Mouse (Mus musculus) MEL (cell line): ENCODE results near the gene Insyn1. TPM values are rescaled to one million over a fixed set of nuclear protein-coding genes. Genes with fewer than 3 reads are reported as not detected.

Experiments
- DNase-seq: peaks from one replicate; pipeline ENCODE4 v3.0.0; 2011; ENCODE audit warnings: low read depth, low spot score
- H3K27ac ChIP-seq: 2 replicates; pipeline ENCODE4 v1.5.1; 2012; ENCODE audit warnings: low read depth, mild to moderate bottlenecking, control low read depth, low read length, moderate library complexity; ENCODE audit not compliant: control insufficient read depth
- H3K27me3 ChIP-seq, 2 experiments: fragments of 150-350 bp in 1 of 2; sonication (generic) in 1 of 2; 2 replicates each; pipeline ENCODE4 v1.6.1; 2012; ENCODE audit warnings: low read length in 2 of 2, mild to moderate bottlenecking in 2 of 2, improper control_type of control experiment in 1 of 2, moderate library complexity in 1 of 2; ENCODE audit not compliant: insufficient read depth in 2 of 2, control insufficient read depth in 1 of 2
- H3K36me3 ChIP-seq, 2 experiments: 2 replicates each; pipeline ENCODE4 v1.6.1; 2012 to 2014; ENCODE audit warnings: low read length in 2 of 2, improper control_type of control experiment in 1 of 2, inconsistent platforms in 1 of 2, mild to moderate bottlenecking in 1 of 2; ENCODE audit not compliant: insufficient read depth in 2 of 2, control insufficient read depth in 1 of 2
- H3K4me1 ChIP-seq, 2 experiments: fragments of 150-350 bp in 1 of 2; sonication (generic) in 1 of 2; 2 replicates each; pipeline ENCODE4 v1.6.1; 2012; ENCODE audit warnings: low read length in 2 of 2, improper control_type of control experiment in 1 of 2, mild to moderate bottlenecking in 1 of 2; ENCODE audit not compliant: insufficient read depth in 2 of 2, control insufficient read depth in 1 of 2
- H3K4me3 ChIP-seq, 2 experiments: fragments of 150-350 bp in 1 of 2; sonication (generic) in 1 of 2; 2 replicates each; pipeline ENCODE4 v1.5.1; 2012; ENCODE audit warnings: low read depth in 2 of 2, low read length in 2 of 2, mild to moderate bottlenecking in 2 of 2, moderate library complexity in 2 of 2, control low read depth in 1 of 2, improper control_type of control experiment in 1 of 2; ENCODE audit not compliant: control insufficient read depth in 1 of 2, insufficient read depth in 1 of 2
- H3K79me2 ChIP-seq: 2 replicates; pipeline ENCODE4 v1.6.1; 2012; ENCODE audit warnings: mild to moderate bottlenecking, low read length, moderate library complexity; ENCODE audit not compliant: control insufficient read depth, poor library complexity, insufficient read depth
- H3K9ac ChIP-seq: 2 replicates; pipeline ENCODE4 v1.6.1; 2012; ENCODE audit warnings: low read depth, mild to moderate bottlenecking, control low read depth, low read length, moderate library complexity; ENCODE audit not compliant: control insufficient read depth, poor library complexity, severe bottlenecking
- H3K9me3 ChIP-seq: fragments of 150-350 bp; sonication (generic); replicated peaks from 2 replicates; pipeline ENCODE4 v1.6.1; 2012; ENCODE audit warnings: mild to moderate bottlenecking, low read length, improper control_type of control experiment, moderate library complexity; ENCODE audit not compliant: insufficient read depth
- BHLHE40 ChIP-seq: IDR thresholded peaks from 2 replicates; pipeline ENCODE4 v1.6.1; 2012; ENCODE audit warnings: low read depth, mild to moderate bottlenecking, inconsistent platforms, low read length, improper control_type of control experiment, borderline replicate concordance
- CTCF ChIP-seq, 3 experiments: IDR thresholded peaks in 2 of 3; conservative IDR thresholded peaks in 1 of 3; 2 replicates each; pipeline ENCODE4 v1.5.1; 2011 to 2012; ENCODE audit warnings: low read length in 3 of 3, low read depth in 2 of 3, mild to moderate bottlenecking in 2 of 3, improper control_type of control experiment in 1 of 3, inconsistent platforms in 1 of 3, mixed read lengths in 1 of 3, moderate library complexity in 1 of 3; ENCODE audit not compliant: control insufficient read depth in 1 of 3, insufficient read depth in 1 of 3, poor library complexity in 1 of 3, severe bottlenecking in 1 of 3
- E2F4 ChIP-seq: IDR thresholded peaks from 2 replicates; pipeline ENCODE4 v1.6.1; 2011; ENCODE audit warnings: low read depth, low read length, improper control_type of control experiment, borderline replicate concordance
- ELF1 ChIP-seq: IDR thresholded peaks from 2 replicates; pipeline ENCODE4 v1.6.1; 2014; ENCODE audit warnings: low read depth, mild to moderate bottlenecking, inconsistent platforms, low read length, improper control_type of control experiment, moderate library complexity
- EP300 ChIP-seq, 2 experiments: IDR thresholded peaks; 2 replicates each; pipeline ENCODE4 v1.6.1; 2011; ENCODE audit warnings: improper control_type of control experiment in 2 of 2, low read length in 2 of 2, low read depth in 1 of 2, mild to moderate bottlenecking in 1 of 2
- ETS1 ChIP-seq: IDR thresholded peaks from 2 replicates; pipeline ENCODE4 v1.6.1; 2012; ENCODE audit warnings: low read depth, mild to moderate bottlenecking, inconsistent platforms, low read length, improper control_type of control experiment, moderate library complexity
- GATA1 ChIP-seq: IDR thresholded peaks from 2 replicates; pipeline ENCODE4 v1.6.1; 2011; ENCODE audit warnings: low read depth, low read length, improper control_type of control experiment
- HCFC1 ChIP-seq: IDR thresholded peaks from 2 replicates; pipeline ENCODE4 v1.6.1; 2012; ENCODE audit warnings: low read depth, mild to moderate bottlenecking, inconsistent platforms, low read length, improper control_type of control experiment, moderate library complexity
- MAFK ChIP-seq: IDR thresholded peaks from 2 replicates; pipeline ENCODE4 v1.6.1; 2011; ENCODE audit warnings: low read depth, mild to moderate bottlenecking, low read length, improper control_type of control experiment, borderline replicate concordance
- MAZ ChIP-seq: IDR thresholded peaks from 2 replicates; pipeline ENCODE4 v1.6.1; 2012; ENCODE audit warnings: low read depth, mild to moderate bottlenecking, inconsistent platforms, low read length, improper control_type of control experiment
- NELFE ChIP-seq: IDR thresholded peaks from 2 replicates; pipeline ENCODE4 v1.6.1; 2011; ENCODE audit warnings: low read depth, low read length, improper control_type of control experiment
- POLR2A ChIP-seq, 2 experiments: IDR thresholded peaks; 2 replicates each; pipeline ENCODE4 v1.6.1; 2011 to 2012; ENCODE audit warnings: low read length in 2 of 2, mild to moderate bottlenecking in 2 of 2, control low read depth in 1 of 2, improper control_type of control experiment in 1 of 2, low read depth in 1 of 2, moderate library complexity in 1 of 2; ENCODE audit not compliant: control insufficient read depth in 1 of 2, insufficient read depth in 1 of 2, poor library complexity in 1 of 2
- RAD21 ChIP-seq: IDR thresholded peaks from 2 replicates; pipeline ENCODE4 v1.6.1; 2011; ENCODE audit warnings: mild to moderate bottlenecking, low read depth, low read length, improper control_type of control experiment
- SIN3A ChIP-seq: IDR thresholded peaks from 2 replicates; pipeline ENCODE4 v1.6.1; 2012; ENCODE audit warnings: low read length, improper control_type of control experiment, inconsistent platforms
- SMC3 ChIP-seq: IDR thresholded peaks from 2 replicates; pipeline ENCODE4 v1.6.1; 2011; ENCODE audit warnings: low read depth, low read length, improper control_type of control experiment
- UBTF ChIP-seq: IDR thresholded peaks from 2 replicates; pipeline ENCODE4 v1.6.1; 2012; ENCODE audit warnings: low read depth, mild to moderate bottlenecking, inconsistent platforms, low read length, improper control_type of control experiment, moderate library complexity, borderline replicate concordance; ENCODE audit not compliant: insufficient read depth
- ZC3H11A ChIP-seq: IDR thresholded peaks from 2 replicates; pipeline ENCODE4 v1.6.1; 2012; ENCODE audit warnings: low read depth, mild to moderate bottlenecking, inconsistent platforms, low read length, improper control_type of control experiment
- ZNF384 ChIP-seq: IDR thresholded peaks from 2 replicates; pipeline ENCODE4 v1.6.1; 2012; ENCODE audit warnings: low read depth, mild to moderate bottlenecking, inconsistent platforms, low read length, improper control_type of control experiment
- polyA plus RNA-seq, 2 experiments: library from polyadenylated mRNA; stranded (reverse) in 1 of 2; unstranded in 1 of 2; fragments of >175 nt in 1 of 2; fragments of >200 nt in 1 of 2; gene quantifications; 2 replicates each; pipeline versions ENCODE4 v1.2.1 to v1.2.4; 2012; ENCODE audit warnings: low replicate concordance in 2 of 2, low read depth in 1 of 2; ENCODE audit not compliant: insufficient read length in 2 of 2, insufficient read depth in 1 of 2, missing spikeins in 1 of 2
- total RNA-seq: library from RNA; depleted of rRNA; stranded (reverse); fragments of 300-350 nt; gene quantifications from 2 replicates; pipeline ENCODE4 v1.2.3, GENCODE M21; 2012

Gene Insyn1
- total and polyA plus RNA-seq, 3 experiments, result not detected

- H3K79me2 ChIP-seq, result no peaks in the 10 kb centered on the region
- DNase-seq, result peak; percentile 83
- H3K27me3 ChIP-seq, result no peaks in the 10 kb centered on the region
- peaks cover 0 to 9% of the 10 kb centered on the region in 2 experiments; a peak in 2 of 4 replicates for H3K36me3 ChIP-seq
- no peak overlapping the region for H3K4me3 ChIP-seq
- H3K27ac ChIP-seq, result no peak overlapping the region
- TF ChIP-seq ELF1, result no peak
- peak; percentile 89 for TF ChIP-seq ZC3H11A
- peak; percentile 96 for TF ChIP-seq RAD21
- no peak for TF ChIP-seq UBTF
- peak; percentile 50 for TF ChIP-seq ZNF384
- TF ChIP-seq CTCF (IDR thresholded peaks at IDR 0.05 in 2 of 3, conservative IDR thresholded peaks at IDR 0.05 in 1 of 3; ENCODE audit: control insufficient read depth in 1 of 3, insufficient read depth in 1 of 3, low read depth in 2 of 3, low read length in 3 of 3, poor library complexity in 1 of 3, severe bottlenecking in 1 of 3), result peak; percentile 83 to 93 (median 92)
- peak; percentile 37; the same call in 1 of the 2 replicates for TF ChIP-seq BHLHE40
- 0 out of 4 replicates have a peak, but pooled peaks of 1 of the 2 experiments have one; percentile 16 for TF ChIP-seq EP300 (IDR thresholded peaks at IDR 0.05; ENCODE audit: low read depth in 1 of 2, low read length in 2 of 2)
- no peak for TF ChIP-seq E2F4
- TF ChIP-seq SMC3, result peak; percentile 86
- 0 out of 2 replicates have a peak, but pooled peaks have one; percentile 44 for TF ChIP-seq SIN3A
- TF ChIP-seq, all 39 proteins: peak for 8
- peaks cover 6 to 30% of the 10 kb centered on the region in 2 experiments for H3K4me1 ChIP-seq
- no peaks in the 10 kb centered on the region for H3K9me3 ChIP-seq
- no peak overlapping the region for H3K9ac ChIP-seq
Measured at GRCm38 (mm10) chr9:58539886-58540285, 51.5 kb downstream of the Insyn1 start.

DNA sequence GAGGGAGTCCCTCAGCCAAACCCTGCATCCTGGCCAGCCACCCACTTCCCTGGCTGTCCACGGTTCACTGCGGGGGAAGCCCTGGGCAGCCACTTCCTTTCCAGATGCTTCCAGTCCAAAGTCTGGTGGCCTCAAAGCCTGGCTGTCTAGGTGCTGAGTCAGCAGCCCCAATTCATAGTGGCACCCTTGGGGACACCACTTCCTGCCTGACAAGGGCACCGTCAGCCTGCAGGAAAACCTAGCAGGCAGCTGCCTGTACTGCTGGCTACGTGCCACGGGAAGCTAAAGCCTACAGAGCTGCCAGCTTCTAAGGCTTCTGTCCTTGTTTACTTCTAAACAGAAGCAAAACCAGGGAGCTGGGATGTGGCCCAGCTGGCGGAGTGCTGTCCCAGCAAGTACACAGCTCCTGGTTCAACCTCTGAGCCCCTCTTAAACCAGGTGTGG lies 53.5 kb downstream of the Insyn1 start:
- H3K36me3 ChIP-seq, result peaks cover 0 to 9% of the 10 kb centered on the region in 2 experiments; a peak in 2 of 4 replicates

DNA sequence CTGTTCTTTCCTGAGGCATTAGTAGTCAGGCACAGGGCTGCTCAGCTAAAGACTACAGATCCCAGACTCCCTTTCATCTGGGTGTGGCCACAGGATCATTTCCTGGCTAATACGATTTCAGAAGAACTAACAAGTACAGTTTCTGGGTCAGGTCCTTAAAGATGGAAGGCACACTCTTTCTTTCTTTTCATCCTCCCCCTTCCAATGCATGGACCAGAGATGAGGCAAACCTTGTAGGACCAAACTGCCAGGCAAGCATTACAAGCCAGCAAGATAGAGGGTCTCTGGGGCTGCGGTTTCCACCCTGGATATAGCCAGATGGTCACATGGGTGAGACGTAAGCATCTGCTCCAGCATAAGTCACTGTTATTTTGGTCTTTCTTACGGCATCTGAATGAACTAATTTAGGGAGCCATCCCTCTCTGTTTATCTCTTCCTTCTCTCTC lies 56.5 kb downstream of the Insyn1 start:
- Histone ChIP-seq H3K4me3 (no peak overlapping the region), H3K4me1 (peaks cover 3 to 9% of the 10 kb centered on the region in 2 experiments), H3K9me3 (no peaks in the 10 kb centered on the region), H3K27me3 (no peaks in the 10 kb centered on the region), H3K9ac (no peak overlapping the region), H3K27ac (no peak overlapping the region), H3K36me3 (peaks cover 0 to 5% of the 10 kb centered on the region in 2 experiments; a peak in 2 of 4 replicates), H3K79me2 (no peaks in the 10 kb centered on the region)
- no peak for DNase-seq
- TF ChIP-seq NELFE, result no peak
- no peak for TF ChIP-seq ZC3H11A
- TF ChIP-seq HCFC1, result peak; percentile 81
- no peak for TF ChIP-seq MAZ

More for the DNA sequence above, 53.5 kb downstream of the Insyn1 start:
- H3K9me3 ChIP-seq, result no peaks in the 10 kb centered on the region
- TF ChIP-seq ETS1, result peak; percentile 27; the same call in 1 of the 2 replicates
- no peak for TF ChIP-seq SMC3
- no peak for TF ChIP-seq POLR2A (IDR thresholded peaks at IDR 0.05; ENCODE audit: control insufficient read depth in 1 of 2, insufficient read depth in 1 of 2, low read depth in 1 of 2, low read length in 2 of 2, poor library complexity in 1 of 2)
- no peak for TF ChIP-seq CTCF (IDR thresholded peaks at IDR 0.05 in 2 of 3, conservative IDR thresholded peaks at IDR 0.05 in 1 of 3; ENCODE audit: control insufficient read depth in 1 of 3, insufficient read depth in 1 of 3, low read depth in 2 of 3, low read length in 3 of 3, poor library complexity in 1 of 3, severe bottlenecking in 1 of 3)
- peak; percentile 86 for TF ChIP-seq MAFK
- TF ChIP-seq GATA1, result no peak
- TF ChIP-seq, all 39 proteins: peak for 2
- Histone ChIP-seq H3K27me3 (no peaks in the 10 kb centered on the region), H3K79me2 (no peaks in the 10 kb centered on the region), H3K27ac (no peak overlapping the region), H3K9ac (no peak overlapping the region), H3K4me3 (no peak overlapping the region), H3K4me1 (peaks cover 5 to 24% of the 10 kb centered on the region in 2 experiments)
- peak; percentile 51 for DNase-seq
